ENCODE assay signal across 8 mouse cellular contexts in the genomic region with DNA sequence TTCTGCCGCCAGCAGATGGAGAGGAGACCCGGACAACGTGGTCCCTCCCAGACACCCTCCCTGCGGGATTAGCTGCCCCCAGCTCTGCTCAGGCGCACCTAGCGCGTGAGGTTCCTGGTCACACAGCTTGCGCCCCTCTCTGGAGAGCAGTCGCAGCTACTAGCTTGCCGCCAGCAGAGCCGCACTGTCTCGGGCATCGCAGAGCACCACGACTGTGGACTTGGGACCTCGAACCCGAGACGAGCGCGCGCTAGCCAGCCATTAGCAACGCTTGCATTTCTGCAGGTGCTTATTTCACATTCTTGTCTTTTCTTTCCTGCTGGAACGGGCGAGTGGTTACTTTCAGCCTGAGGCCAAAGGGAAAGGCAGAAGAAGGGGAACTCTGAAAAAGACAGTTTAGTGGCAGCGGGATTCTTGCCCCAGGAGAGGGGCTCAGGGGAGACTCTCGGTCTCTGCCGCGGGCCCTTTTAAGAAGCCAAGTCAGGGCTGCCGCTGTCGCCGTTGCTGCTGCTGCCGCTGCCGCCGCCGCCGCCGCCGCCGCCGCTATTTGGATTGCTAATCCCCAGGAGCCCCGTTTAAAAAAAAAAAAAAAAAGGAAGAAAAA. TPM values are rescaled to one million over a fixed set of nuclear protein-coding genes. Genes with fewer than 3 reads are reported as not detected.
DNase-seq lines count a peak whose midpoint lies in the region; ATAC-seq and TF ChIP-seq lines count a peak whose summit lies in the region.

No protein-coding gene starts in this region.

- no peaks in the 10 kb centered on the region; the same call in 1 of the 2 replicates for H3K4me1 ChIP-seq in embryonic facial prominence, embryonic 11.5 days (ENCODE audit: control insufficient read depth, insufficient read depth, low read length)
- H3K4me1 ChIP-seq in intestine, postnatal 0 days (replicated peaks; ENCODE audit: control insufficient read depth, insufficient read depth, low read length), result no peaks in the 10 kb centered on the region
- peaks cover 6% of the 10 kb centered on the region for H3K4me1 ChIP-seq in limb, embryonic 11.5 days (ENCODE audit: control insufficient read depth, insufficient read depth, low read length)
- peaks cover 4% of the 10 kb centered on the region for H3K4me1 ChIP-seq in midbrain, embryonic 11.5 days (ENCODE audit: control insufficient read depth, insufficient read depth, low read length)

- H3K4me3 ChIP-seq in embryonic facial prominence, embryonic 11.5 days (ENCODE audit: low read depth, low read length), result peak overlapping the region; percentile 71
- peak overlapping the region; percentile 83 for H3K4me3 ChIP-seq in intestine, postnatal 0 days (ENCODE audit: low read depth, low read length)
- H3K4me3 ChIP-seq in limb, embryonic 11.5 days (ENCODE audit: low read depth, low read length), result peak overlapping the region; percentile 55
- H3K4me3 ChIP-seq in midbrain, embryonic 11.5 days (ENCODE audit: low read depth, low read length), result peak overlapping the region; percentile 74

- peak; percentile 62 for DNase-seq in layer of hippocampus, adult 11-12 months (ENCODE audit: low spot score)
- DNase-seq in layer of hippocampus, adult 9-10 months (ENCODE audit: low spot score), result no peak
- DNase-seq in embryonic facial prominence, embryonic 11.5 days (ENCODE audit: low spot score), result peak; percentile 62
- peak; percentile 98 for DNase-seq in heart, adult 11 months
- DNase-seq in limb, embryonic 11.5 days (ENCODE audit: low spot score), result peak; percentile 78
- peak; percentile 96 for DNase-seq in midbrain, embryonic 11.5 days (ENCODE audit: low spot score, missing footprints)
- DNase-seq in skeletal muscle tissue, adult 2 months (ENCODE audit: low read depth, low spot score), result peak; percentile 45

- no peaks in the 10 kb centered on the region for H3K9me3 ChIP-seq in embryonic facial prominence, embryonic 11.5 days (replicated peaks; ENCODE audit: control insufficient read depth, low read length)
- no peaks in the 10 kb centered on the region for H3K9me3 ChIP-seq in intestine, postnatal 0 days (ENCODE audit: control insufficient read depth)
- H3K9me3 ChIP-seq in limb, embryonic 11.5 days (ENCODE audit: control insufficient read depth, low read length), result no peaks in the 10 kb centered on the region
- no peaks in the 10 kb centered on the region for H3K9me3 ChIP-seq in midbrain, embryonic 11.5 days (ENCODE audit: control insufficient read depth, low read length)

- TF ChIP-seq CTCF in intestine, postnatal 0 days (IDR thresholded peaks at IDR 0.05; ENCODE audit: low read depth), result peak; percentile 64

- under 1% methylated on average over 35 of the region's 40 CpGs for WGBS in embryonic facial prominence, embryonic 11.5 days
- 2% methylated on average over 38 of the region's 40 CpGs for WGBS in intestine, postnatal 0 days
- under 1% methylated on average over 40 of the region's 40 CpGs for WGBS in limb, embryonic 11.5 days
- WGBS in midbrain, embryonic 11.5 days, result under 1% methylated on average over 40 of the region's 40 CpGs

- H3K27ac ChIP-seq in embryonic facial prominence, embryonic 11.5 days (replicated peaks; ENCODE audit: low read depth, low read length), result no peak overlapping the region
- peak overlapping the region; percentile 29; the same call in 1 of the 2 replicates for H3K27ac ChIP-seq in intestine, postnatal 0 days (ENCODE audit: low read depth, low read length)
- no peak overlapping the region for H3K27ac ChIP-seq in limb, embryonic 11.5 days (replicated peaks; ENCODE audit: low read depth, low read length)
- peak overlapping the region; percentile 75 for H3K27ac ChIP-seq in midbrain, embryonic 11.5 days (ENCODE audit: low read depth, low read length)

- ATAC-seq in embryonic facial prominence, embryonic 11.5 days (replicated peaks; ENCODE audit: insufficient number of reproducible peaks, low FRiP score, low TSS enrichment, low read depth), result peak; percentile 78
- peak; percentile 79 for ATAC-seq in intestine, postnatal 0 days
- ATAC-seq in limb, embryonic 11.5 days (ENCODE audit: insufficient number of reproducible peaks, low FRiP score, low TSS enrichment, low read depth), result peak; percentile 63; the same call in 1 of the 2 replicates
- ATAC-seq in midbrain, embryonic 11.5 days (ENCODE audit: low FRiP score), result peak; percentile 82

- peak overlapping the region; percentile 99 for H3K4me2 ChIP-seq in embryonic facial prominence, embryonic 11.5 days (ENCODE audit: low read depth, low read length)
- peak overlapping the region; percentile 98 for H3K4me2 ChIP-seq in intestine, postnatal 0 days (replicated peaks; ENCODE audit: low read depth)
- peak overlapping the region; percentile 96 for H3K4me2 ChIP-seq in limb, embryonic 11.5 days (ENCODE audit: low read depth, severe bottlenecking)
- H3K4me2 ChIP-seq in midbrain, embryonic 11.5 days, result peak overlapping the region; percentile 93

- H3K27me3 ChIP-seq in embryonic facial prominence, embryonic 11.5 days (ENCODE audit: control insufficient read depth, insufficient read depth, low read length), result peaks cover 16% of the 10 kb centered on the region
- H3K27me3 ChIP-seq in intestine, postnatal 0 days (replicated peaks; ENCODE audit: control insufficient read depth, insufficient read depth, low read length), result 0 out of 2 replicates have a peak, but pooled peaks cover 12% of the 10 kb centered on the region
- peaks cover 10% of the 10 kb centered on the region; the same call in 1 of the 2 replicates for H3K27me3 ChIP-seq in limb, embryonic 11.5 days (ENCODE audit: control insufficient read depth, insufficient read depth, low read length)
- peaks cover 13% of the 10 kb centered on the region for H3K27me3 ChIP-seq in midbrain, embryonic 11.5 days (ENCODE audit: control insufficient read depth, insufficient read depth, low read length)

- H3K36me3 ChIP-seq in embryonic facial prominence, embryonic 11.5 days (replicated peaks; ENCODE audit: control insufficient read depth, insufficient read depth, low read depth, low read length), result no peaks in the 10 kb centered on the region
- H3K36me3 ChIP-seq in intestine, postnatal 0 days (ENCODE audit: control insufficient read depth, insufficient read depth), result no peaks in the 10 kb centered on the region
- H3K36me3 ChIP-seq in limb, embryonic 11.5 days (ENCODE audit: control insufficient read depth, insufficient read depth, low read length), result no peaks in the 10 kb centered on the region
- no peaks in the 10 kb centered on the region for H3K36me3 ChIP-seq in midbrain, embryonic 11.5 days (ENCODE audit: control insufficient read depth, insufficient read depth, low read length)

- H3K9ac ChIP-seq in embryonic facial prominence, embryonic 11.5 days (replicated peaks; ENCODE audit: low read length), result peak overlapping the region; percentile 52
- peak overlapping the region; percentile 63 for H3K9ac ChIP-seq in intestine, postnatal 0 days (ENCODE audit: low read depth, low read length)
- H3K9ac ChIP-seq in limb, embryonic 11.5 days (ENCODE audit: low read length), result peak overlapping the region; percentile 69
- H3K9ac ChIP-seq in midbrain, embryonic 11.5 days (ENCODE audit: low read length), result peak overlapping the region; percentile 84

RNA-seq across cellular contexts. Expression of a gene that starts 11.8 kb away (rescaled TPM):
- polyA plus RNA-seq in embryonic facial prominence, embryonic 11.5 days (2014; fragmentation: Nextera tagmentation; extraction: Ambion mirVana), result 16.2 and 18.8 TPM in 2 replicates
- 11.1 and 12.9 TPM in 2 replicates for polyA plus RNA-seq in intestine, postnatal 0 days (2015; fragmentation: Nextera tagmentation; extraction: Ambion mirVana)
- 35.6 and 42.3 TPM in 2 replicates for polyA plus RNA-seq in limb, embryonic 11.5 days (2014; fragmentation: Nextera tagmentation; extraction: Ambion mirVana)
- 25.8 and 28.6 TPM in 2 replicates for polyA plus RNA-seq in midbrain, embryonic 11.5 days (2014; fragmentation: Nextera tagmentation; extraction: Ambion mirVana)

RNA-seq across cellular contexts. Expression of a gene that starts 58.0 kb away (rescaled TPM):
- 62.3 and 63.3 TPM in 2 replicates for polyA plus RNA-seq in embryonic facial prominence, embryonic 11.5 days (2014; fragmentation: Nextera tagmentation; extraction: Ambion mirVana)
- polyA plus RNA-seq in intestine, postnatal 0 days (2015; fragmentation: Nextera tagmentation; extraction: Ambion mirVana), result 35.6 and 40.1 TPM in 2 replicates
- 53.0 and 54.6 TPM in 2 replicates for polyA plus RNA-seq in limb, embryonic 11.5 days (2014; fragmentation: Nextera tagmentation; extraction: Ambion mirVana)
- 60.1 and 72.8 TPM in 2 replicates for polyA plus RNA-seq in midbrain, embryonic 11.5 days (2014; fragmentation: Nextera tagmentation; extraction: Ambion mirVana)

RNA-seq across cellular contexts. Expression of a gene that starts 58.6 kb away (rescaled TPM):
- 1.1 and 1.4 TPM in 2 replicates for polyA plus RNA-seq in embryonic facial prominence, embryonic 11.5 days (2014; fragmentation: Nextera tagmentation; extraction: Ambion mirVana)
- 0.83 and 0.93 TPM in 2 replicates for polyA plus RNA-seq in intestine, postnatal 0 days (2015; fragmentation: Nextera tagmentation; extraction: Ambion mirVana)
- 1.5 and 1.8 TPM in 2 replicates for polyA plus RNA-seq in limb, embryonic 11.5 days (2014; fragmentation: Nextera tagmentation; extraction: Ambion mirVana)
- 1.1 and 1.5 TPM in 2 replicates for polyA plus RNA-seq in midbrain, embryonic 11.5 days (2014; fragmentation: Nextera tagmentation; extraction: Ambion mirVana)

Comparison
In these comparisons a context has a peak if more than half of its experiments do, and no peak if none do; other contexts are left out.
1. H3K27ac ChIP-seq: peak in intestine, postnatal 0 days (single experiment) and midbrain, embryonic 11.5 days (single experiment); none in embryonic facial prominence, embryonic 11.5 days (single experiment) and limb, embryonic 11.5 days (single experiment).
2. Peak in every context shown above with its lines, with median percentiles within 50 percentile points of each other: ATAC-seq, H3K4me2 ChIP-seq, H3K4me3 ChIP-seq and H3K9ac ChIP-seq.